Mouse (Mus musculus) small intestine, adult 2 months (tissue): ENCODE measurements around the gene Ism2.

Source experiments
- CTCF ChIP-seq: fragments of 200-500 bp; IDR thresholded peaks from 2 replicates; pipeline ENCODE4 v1.5.1; 2012; ENCODE audit warnings: low read depth, mild to moderate bottlenecking, control low read depth, inconsistent platforms, low read length, moderate library complexity, mixed read lengths; ENCODE audit not compliant: insufficient replicate concordance, insufficient read length; ENCODE audit errors: extremely low read depth
- POLR2A ChIP-seq: fragments of 200-500 bp; IDR thresholded peaks from 2 replicates; pipeline ENCODE4 v1.6.1; 2012; ENCODE audit warnings: low read depth, mild to moderate bottlenecking, control low read depth, inconsistent platforms, low read length, moderate library complexity

DNA sequence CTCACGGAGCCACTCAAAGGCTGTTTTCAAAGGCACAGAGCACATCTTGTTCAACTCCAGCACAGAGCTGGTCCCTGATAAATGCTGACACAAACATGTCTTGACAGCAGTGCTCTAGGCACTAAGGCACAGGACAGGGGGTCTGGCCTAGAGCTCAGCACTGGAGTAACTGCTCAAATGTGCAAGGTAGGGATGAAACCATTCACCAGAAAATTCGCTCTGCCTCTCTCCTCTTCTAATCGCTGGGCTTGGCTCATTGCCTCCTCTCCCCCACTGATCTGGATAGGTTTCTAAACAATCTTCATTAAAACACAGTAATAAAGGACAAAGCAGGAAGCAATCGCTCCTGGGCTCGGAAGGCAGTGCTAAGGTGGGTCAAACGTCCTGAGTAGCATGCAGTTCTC lies 31.6 kb upstream of the Ism2 start:
- TF ChIP-seq CTCF: no peak
- no peak for TF ChIP-seq POLR2A
